Mouse (Mus musculus) thymus, postnatal 25 days (tissue): ENCODE measurements around the gene Arhgap27.
A peak's percentile ranks its signal among the peaks of the same experiment; 100 is the strongest.
"Not testable (repeated sequence)": the region's sequence is repeated elsewhere in the genome, so short reads cannot be mapped to it uniquely, and the experiment has no call there.

ENCODE experiments used
- DNase-seq: peaks from one replicate; pipeline ENCODE4 v3.0.0; 2022

Gene Arhgap27

GRCm38 (mm10) chr11:103363214-103364148 is at the start of gene Arhgap27:
Gene Arhgap27 (minus strand): TSS chr11:103363692.
- peak; percentile 63 for DNase-seq

GRCm38 (mm10) chr11:103412950-103413423 is 49.5 kb upstream of the Arhgap27 start:
- DNase-seq: no peak

GRCm38 (mm10) chr11:103411981-103412949 is 48.8 kb upstream of the Arhgap27 start, which contains the start of gene Plekhm1:
Gene Plekhm1 (minus strand): TSS chr11:103412687.
- DNase-seq: peak; percentile 96

GRCm38 (mm10) chr11:103411301-103411700 is 47.8 kb upstream of the Arhgap27 start:
- no peak for DNase-seq

- no peak for DNase-seq
Observed at GRCm38 (mm10) chr11:103408880-103409279, 45.4 kb upstream of the Arhgap27 start.

- not testable (repeated sequence) for DNase-seq
Observed at GRCm38 (mm10) chr11:103407136-103407535, 43.6 kb upstream of the Arhgap27 start.

- no peak for DNase-seq
Observed at GRCm38 (mm10) chr11:103406551-103406950, 43.1 kb upstream of the Arhgap27 start.

GRCm38 (mm10) chr11:103405814-103406213 is 42.3 kb upstream of the Arhgap27 start:
- DNase-seq: no peak

- DNase-seq: no peak
Observed at GRCm38 (mm10) chr11:103404618-103405017, 41.1 kb upstream of the Arhgap27 start.

- DNase-seq: peak; percentile 18
Observed at GRCm38 (mm10) chr11:103403776-103404175, 40.3 kb upstream of the Arhgap27 start.

- no peak for DNase-seq
Observed at GRCm38 (mm10) chr11:103402738-103403137, 39.2 kb upstream of the Arhgap27 start.

GRCm38 (mm10) chr11:103402198-103402597 is 38.7 kb upstream of the Arhgap27 start:
- peak; percentile 71 for DNase-seq

GRCm38 (mm10) chr11:103399986-103400385 is 36.5 kb upstream of the Arhgap27 start:
- no peak for DNase-seq

GRCm38 (mm10) chr11:103399050-103399449 is 35.6 kb upstream of the Arhgap27 start:
- peak; percentile 33 for DNase-seq

GRCm38 (mm10) chr11:103396682-103397081 is 33.2 kb upstream of the Arhgap27 start:
- DNase-seq: no peak

GRCm38 (mm10) chr11:103396236-103396635 is 32.7 kb upstream of the Arhgap27 start:
- DNase-seq: no peak

- no peak for DNase-seq
Observed at GRCm38 (mm10) chr11:103394604-103395003, 31.1 kb upstream of the Arhgap27 start.

- no peak for DNase-seq
Observed at GRCm38 (mm10) chr11:103394025-103394424, 30.5 kb upstream of the Arhgap27 start.

GRCm38 (mm10) chr11:103387870-103388526 is 24.5 kb upstream of the Arhgap27 start:
- no peak for DNase-seq

GRCm38 (mm10) chr11:103386827-103387226 is 23.3 kb upstream of the Arhgap27 start:
- no peak for DNase-seq

GRCm38 (mm10) chr11:103381956-103382613 is 18.6 kb upstream of the Arhgap27 start:
- peak; percentile 29 for DNase-seq

- DNase-seq: no peak
Observed at GRCm38 (mm10) chr11:103381505-103381904, 18.0 kb upstream of the Arhgap27 start.
